Mouse (Mus musculus) limb, embryonic 14.5 days (tissue): ENCODE data around the gene Fgfr2. TPM values are rescaled to one million over a fixed set of nuclear protein-coding genes. Genes with fewer than 3 reads are reported as not detected.

Source experiments
- ATAC-seq: fragments of 200-750 bp; cut with Nextera tagmentation; 2 replicates; pipeline ENCODE4 v1.8.0; 2017; ENCODE audit warnings: low read depth, moderate number of reproducible peaks, moderate TSS enrichment; ENCODE audit not compliant: low FRiP score
- DNase-seq: peaks from one replicate; pipeline ENCODE4 v3.0.0-alpha.2; 2015; ENCODE audit warnings: low spot score
- H3K27ac ChIP-seq: fragments of 300-500 bp; sonication (generic); replicated peaks from 2 replicates; pipeline ENCODE4 v1.5.1; 2014; ENCODE audit warnings: low read depth, mild to moderate bottlenecking, low read length, moderate library complexity, mixed read lengths
- H3K27me3 ChIP-seq: fragments of 300-500 bp; sonication (generic); 2 replicates; pipeline ENCODE4 v1.6.1; 2014; ENCODE audit warnings: low read length, mixed read lengths; ENCODE audit not compliant: control insufficient read depth, insufficient read depth
- H3K36me3 ChIP-seq: fragments of 300-500 bp; sonication (generic); 2 replicates; pipeline ENCODE4 v1.6.1; 2014; ENCODE audit warnings: mild to moderate bottlenecking, low read length, moderate library complexity, mixed read lengths; ENCODE audit not compliant: control insufficient read depth, insufficient read depth
- H3K4me1 ChIP-seq: fragments of 300-500 bp; sonication (generic); 2 replicates; pipeline ENCODE4 v1.6.1; 2014; ENCODE audit warnings: antibody characterized with exemption, low read length, mixed read lengths; ENCODE audit not compliant: control insufficient read depth, insufficient read depth
- H3K4me2 ChIP-seq: fragments of 300-500 bp; sonication (generic); replicated peaks from 2 replicates; pipeline ENCODE4 v1.6.1; 2014; ENCODE audit warnings: low read depth, mild to moderate bottlenecking, low read length, moderate library complexity; ENCODE audit not compliant: severe bottlenecking
- H3K4me3 ChIP-seq: fragments of 300-500 bp; sonication (generic); replicated peaks from 2 replicates; pipeline ENCODE4 v1.5.1; 2014; ENCODE audit warnings: low read length
- H3K9ac ChIP-seq: fragments of 300-500 bp; sonication (generic); 2 replicates; pipeline ENCODE4 v1.6.1; 2014; ENCODE audit warnings: mild to moderate bottlenecking, low read depth, low read length, moderate library complexity; ENCODE audit not compliant: severe bottlenecking
- H3K9me3 ChIP-seq: fragments of 300-500 bp; sonication (generic); 2 replicates; pipeline ENCODE4 v1.6.1; 2016; ENCODE audit warnings: low read length; ENCODE audit not compliant: control insufficient read depth
- POLR2A ChIP-seq: fragments of 200-500 bp; IDR thresholded peaks from 2 replicates; pipeline ENCODE4 v1.8.0; 2012; ENCODE audit warnings: inconsistent platforms, mild to moderate bottlenecking, moderate library complexity, borderline replicate concordance; ENCODE audit not compliant: insufficient read depth, insufficient read length; ENCODE audit errors: extremely low read depth
- WGBS: fragments of 180-500 bp; shearing (Covaris S2); extraction: QIAGEN DNeasy Blood & Tissue Kit; methylation state at CpG from one replicate; pipeline ENCODE4 v1.1.7; 2014; 5-methylcytosine and 5-hydroxymethylcytosine counted together
- polyA plus RNA-seq, 2 experiments: library from polyadenylated mRNA; depleted of rRNA in 1 of 2; stranded (reverse) in 1 of 2; unstranded in 1 of 2; fragments of >200 nt; fragmentation: Nextera tagmentation in 1 of 2; extraction: Ambion mirVana in 1 of 2; gene quantifications; 2 replicates each; pipeline versions ENCODE4 v1.2.1 to v1.2.3; 2012 to 2014

The Fgfr2 gene
- polyA plus RNA-seq, 2 experiments, result 131 to 133 TPM

- Histone ChIP-seq H3K27me3 (peaks cover 72% of the 10 kb centered on the region), H3K4me2 (peak within 1 kb of the TSS; percentile 67)
Measured at GRCm38 (mm10) chr7:131542115-131542871, 1580.9 kb downstream of the Fgfr2 start, which contains the start of gene Hmx3. Gene Hmx3, plus strand, starts transcription at chr7:131542867.

GRCm38 (mm10) chr7:131541184-131542114, 1581.7 kb downstream of the Fgfr2 start:
- no peak for TF ChIP-seq POLR2A
- H3K9ac ChIP-seq, result no peak overlapping the region
- DNase-seq, result no peak

More at GRCm38 (mm10) chr7:131542115-131542871, 1580.9 kb downstream of the Fgfr2 start, which contains the start of gene Hmx3:
- H3K27ac ChIP-seq, result no peak within 1 kb of the TSS
- TF ChIP-seq POLR2A, result no peak
- WGBS, result under 1% methylated on average over 51 of the region's 65 CpGs
- H3K36me3 ChIP-seq, result no peaks in the 10 kb centered on the region
- peak within 1 kb of the TSS; percentile 40; the same call in 1 of the 2 replicates for H3K9ac ChIP-seq
- peak within 1 kb of the TSS; percentile 40 for H3K4me3 ChIP-seq
- peaks cover 16% of the 10 kb centered on the region; the same call in 1 of the 2 replicates for H3K4me1 ChIP-seq
- ATAC-seq, result no peak
- H3K9me3 ChIP-seq, result no peaks in the 10 kb centered on the region
- DNase-seq, result no peak

GRCm38 (mm10) chr7:131539979-131540378, 1583.2 kb downstream of the Fgfr2 start:
- WGBS, result 0% methylated on average over 7 of the region's 7 CpGs
- H3K4me2 ChIP-seq, result no peak overlapping the region
- H3K9me3 ChIP-seq, result no peaks in the 10 kb centered on the region
- no peak overlapping the region for H3K4me3 ChIP-seq
- H3K36me3 ChIP-seq, result no peaks in the 10 kb centered on the region
- ATAC-seq (peak; percentile 73), DNase-seq (peak; percentile 84)
- H3K27ac ChIP-seq, result no peak overlapping the region
- H3K9ac ChIP-seq, result no peak overlapping the region
- H3K4me1 ChIP-seq, result peaks cover 16% of the 10 kb centered on the region; the same call in 1 of the 2 replicates
- TF ChIP-seq POLR2A, result no peak
- H3K27me3 ChIP-seq, result peaks cover 49% of the 10 kb centered on the region

More at GRCm38 (mm10) chr7:131541184-131542114, 1581.7 kb downstream of the Fgfr2 start:
- 2% methylated on average over 40 of the region's 41 CpGs for WGBS
- peak overlapping the region; percentile 67 for H3K4me2 ChIP-seq
- no peaks in the 10 kb centered on the region for H3K36me3 ChIP-seq
- H3K4me3 ChIP-seq, result peak overlapping the region; percentile 40
- peaks cover 16% of the 10 kb centered on the region; the same call in 1 of the 2 replicates for H3K4me1 ChIP-seq
- H3K27me3 ChIP-seq, result peaks cover 63% of the 10 kb centered on the region
- no peaks in the 10 kb centered on the region for H3K9me3 ChIP-seq
- ATAC-seq, result no peak
- no peak overlapping the region for H3K27ac ChIP-seq

GRCm38 (mm10) chr7:131503739-131504138, 1619.4 kb downstream of the Fgfr2 start:
- Histone ChIP-seq H3K4me1 (no peaks in the 10 kb centered on the region), H3K4me2 (no peak overlapping the region), H3K9ac (no peak overlapping the region), H3K9me3 (no peaks in the 10 kb centered on the region), H3K27ac (no peak overlapping the region), H3K36me3 (no peaks in the 10 kb centered on the region), H3K4me3 (no peak overlapping the region), H3K27me3 (no peaks in the 10 kb centered on the region)
- DNase-seq, result no peak
- no peak for TF ChIP-seq POLR2A
- WGBS, result 56% methylated on average over 2 of the region's 2 CpGs
- no peak for ATAC-seq

GRCm38 (mm10) chr7:131478403-131478802, 1644.7 kb downstream of the Fgfr2 start:
- Histone ChIP-seq H3K9me3 (no peaks in the 10 kb centered on the region), H3K4me2 (no peak overlapping the region), H3K4me1 (no peaks in the 10 kb centered on the region), H3K27ac (no peak overlapping the region), H3K4me3 (no peak overlapping the region), H3K36me3 (no peaks in the 10 kb centered on the region), H3K9ac (no peak overlapping the region), H3K27me3 (no peaks in the 10 kb centered on the region)
- 90% methylated on average over 5 of the region's 5 CpGs for WGBS
- no peak for TF ChIP-seq POLR2A
- DNase-seq (no peak), ATAC-seq (no peak)
